Mouse (Mus musculus) heart, embryonic 11.5 days (tissue): ENCODE measurements around the gene Hmg20b. TPM values are rescaled to one million over a fixed set of nuclear protein-coding genes. Genes with fewer than 3 reads are reported as not detected.

ENCODE experiments used
- ATAC-seq: fragments of 200-750 bp; cut with Nextera tagmentation; replicated peaks from 2 replicates; pipeline ENCODE4 v1.8.0; 2017; ENCODE audit warnings: moderate library complexity; ENCODE audit not compliant: insufficient number of reproducible peaks, low FRiP score, low TSS enrichment
- H3K27ac ChIP-seq: fragments of 300-500 bp; sonication (generic); 2 replicates; pipeline ENCODE4 v1.5.1; 2014; ENCODE audit warnings: mild to moderate bottlenecking, low read depth, low read length
- H3K27me3 ChIP-seq: fragments of 300-500 bp; sonication (generic); 2 replicates; pipeline ENCODE4 v1.6.1; 2014; ENCODE audit warnings: mild to moderate bottlenecking, low read length, mixed read lengths; ENCODE audit not compliant: control insufficient read depth, insufficient read depth
- H3K36me3 ChIP-seq: fragments of 300-500 bp; sonication (generic); 2 replicates; pipeline ENCODE4 v1.6.1; 2014; ENCODE audit warnings: mild to moderate bottlenecking, low read length, moderate library complexity, mixed read lengths; ENCODE audit not compliant: control insufficient read depth, insufficient read depth
- H3K4me1 ChIP-seq: fragments of 300-500 bp; sonication (generic); 2 replicates; pipeline ENCODE4 v1.6.1; 2014; ENCODE audit warnings: low read length; ENCODE audit not compliant: control insufficient read depth, insufficient read depth
- H3K4me2 ChIP-seq: fragments of 300-500 bp; sonication (generic); 2 replicates; pipeline ENCODE4 v1.6.1; 2014; ENCODE audit warnings: mild to moderate bottlenecking, moderate library complexity
- H3K4me3 ChIP-seq: fragments of 300-500 bp; sonication (generic); 2 replicates; pipeline ENCODE4 v1.5.1; 2014; ENCODE audit warnings: low read depth, low read length
- H3K9ac ChIP-seq: fragments of 300-500 bp; sonication (generic); 2 replicates; pipeline ENCODE4 v1.6.1; 2014; ENCODE audit warnings: mild to moderate bottlenecking, low read depth, low read length, moderate library complexity
- H3K9me3 ChIP-seq: fragments of 300-500 bp; sonication (generic); replicated peaks from 2 replicates; pipeline ENCODE4 v1.6.1; 2016; ENCODE audit warnings: low read length; ENCODE audit not compliant: control insufficient read depth
- WGBS: fragments of 180-500 bp; shearing (Covaris S2); extraction: QIAGEN DNeasy Blood & Tissue Kit; methylation state at CpG from one replicate; pipeline ENCODE4 v1.1.7; 2014; ENCODE audit not compliant: insufficient replicate concordance; 5-methylcytosine and 5-hydroxymethylcytosine counted together
- polyA plus RNA-seq: library from polyadenylated mRNA; unstranded; fragments of >200 nt; fragmentation: Nextera tagmentation; extraction: Ambion mirVana; gene quantifications from 2 replicates; pipeline ENCODE4 v1.2.1, GENCODE M21; 2014

The Hmg20b gene
- polyA plus RNA-seq, 1 experiment from 2014 or later, result 107 TPM

GRCm38 (mm10) chr10:81323141-81323775 is 27.0 kb downstream of the Hmg20b start:
- H3K4me3 ChIP-seq, result no peak overlapping the region
- no peaks in the 10 kb centered on the region for H3K27me3 ChIP-seq
- no peak overlapping the region for H3K27ac ChIP-seq
- ATAC-seq, result no peak
- no peak overlapping the region for H3K4me2 ChIP-seq
- H3K36me3 ChIP-seq, result peaks cover 46% of the 10 kb centered on the region
- no peaks in the 10 kb centered on the region for H3K9me3 ChIP-seq
- 90% methylated on average over 23 of the region's 23 CpGs for WGBS
- H3K9ac ChIP-seq, result no peak overlapping the region
- H3K4me1 ChIP-seq, result peaks cover 41% of the 10 kb centered on the region

- Histone ChIP-seq H3K36me3 (peaks cover 46% of the 10 kb centered on the region), H3K4me1 (peaks cover 37% of the 10 kb centered on the region), H3K9me3 (no peaks in the 10 kb centered on the region), H3K4me3 (peak overlapping the region; percentile 96; the same call in 1 of the 2 replicates), H3K27me3 (no peaks in the 10 kb centered on the region), H3K4me2 (peak overlapping the region; percentile 87; the same call in 1 of the 2 replicates), H3K9ac (peak overlapping the region; percentile 34; the same call in 1 of the 2 replicates), H3K27ac (no peak overlapping the region)
- no peak for ATAC-seq
- WGBS, result 91% methylated on average over 27 of the region's 27 CpGs
Measured at GRCm38 (mm10) chr10:81322444-81322843, 27.8 kb downstream of the Hmg20b start.

GRCm38 (mm10) chr10:81321436-81321835 is 28.8 kb downstream of the Hmg20b start:
- no peak for ATAC-seq
- Histone ChIP-seq H3K36me3 (peaks cover 41% of the 10 kb centered on the region), H3K4me1 (peaks cover 35% of the 10 kb centered on the region), H3K9ac (peak overlapping the region; percentile 88), H3K27me3 (no peaks in the 10 kb centered on the region), H3K4me3 (peak overlapping the region; percentile 96), H3K27ac (peak overlapping the region; percentile 85), H3K9me3 (no peaks in the 10 kb centered on the region), H3K4me2 (peak overlapping the region; percentile 87)
- WGBS, result 1% methylated on average over 20 of the region's 20 CpGs

- H3K4me2 ChIP-seq, result peak within 1 kb of the TSS; percentile 87
- H3K36me3 ChIP-seq, result peaks cover 37% of the 10 kb centered on the region
- H3K4me3 ChIP-seq, result peak within 1 kb of the TSS; percentile 96
- under 1% methylated on average over 68 of the region's 68 CpGs for WGBS
- no peaks in the 10 kb centered on the region for H3K27me3 ChIP-seq
- H3K9me3 ChIP-seq, result no peaks in the 10 kb centered on the region
- H3K4me1 ChIP-seq, result peaks cover 37% of the 10 kb centered on the region
- H3K27ac ChIP-seq, result peak within 1 kb of the TSS; percentile 85
- peak; percentile 90 for ATAC-seq
- peak within 1 kb of the TSS; percentile 88 for H3K9ac ChIP-seq
Measured at GRCm38 (mm10) chr10:81320550-81321347, 29.5 kb downstream of the Hmg20b start, which contains the start of gene Cactin. TSS of gene Cactin (plus strand) at chr10:81321103.

GRCm38 (mm10) chr10:81319741-81320549 is 30.3 kb downstream of the Hmg20b start:
- H3K4me2 ChIP-seq, result peak overlapping the region; percentile 87
- peak overlapping the region; percentile 72 for H3K9ac ChIP-seq
- peak overlapping the region; percentile 85 for H3K27ac ChIP-seq
- WGBS, result 2% methylated on average over 38 of the region's 38 CpGs
- peak overlapping the region; percentile 96 for H3K4me3 ChIP-seq
- H3K9me3 ChIP-seq, result no peaks in the 10 kb centered on the region
- no peaks in the 10 kb centered on the region for H3K27me3 ChIP-seq
- H3K4me1 ChIP-seq, result peaks cover 37% of the 10 kb centered on the region
- H3K36me3 ChIP-seq, result peaks cover 31% of the 10 kb centered on the region
- no peak for ATAC-seq

GRCm38 (mm10) chr10:81319330-81319699 is 31.0 kb downstream of the Hmg20b start:
- Histone ChIP-seq H3K4me1 (peaks cover 37% of the 10 kb centered on the region), H3K27me3 (no peaks in the 10 kb centered on the region), H3K4me2 (peak overlapping the region; percentile 87), H3K9me3 (no peaks in the 10 kb centered on the region), H3K27ac (peak overlapping the region; percentile 85; the same call in 1 of the 2 replicates), H3K36me3 (peaks cover 25% of the 10 kb centered on the region), H3K4me3 (peak overlapping the region; percentile 96), H3K9ac (peak overlapping the region; percentile 72; the same call in 1 of the 2 replicates)
- no peak for ATAC-seq
- WGBS, result 43% methylated on average over 8 of the region's 8 CpGs

GRCm38 (mm10) chr10:81318589-81319329 is 31.5 kb downstream of the Hmg20b start:
- ATAC-seq, result no peak
- peak overlapping the region; percentile 87 for H3K4me2 ChIP-seq
- WGBS, result 87% methylated on average over 13 of the region's 13 CpGs
- peaks cover 37% of the 10 kb centered on the region for H3K4me1 ChIP-seq
- H3K9ac ChIP-seq, result peak overlapping the region; percentile 72; the same call in 1 of the 2 replicates
- no peak overlapping the region for H3K4me3 ChIP-seq
- H3K9me3 ChIP-seq, result no peaks in the 10 kb centered on the region
- peaks cover 25% of the 10 kb centered on the region for H3K36me3 ChIP-seq
- H3K27me3 ChIP-seq, result no peaks in the 10 kb centered on the region
- H3K27ac ChIP-seq, result no peak overlapping the region
